Mouse (Mus musculus): ENCODE data around the gene Galnt16. TPM values are rescaled to one million over a fixed set of nuclear protein-coding genes. Genes with fewer than 3 reads are reported as not detected.
A peak's percentile ranks its signal among the peaks of the same experiment; 100 is the strongest.

The Galnt16 gene
- total RNA-seq, 2 experiments from 2014 or later: not detected

GRCm38 (mm10) chr12:80595566-80595965 lies 77.5 kb downstream of the Galnt16 start:
- peak; percentile 62 for ATAC-seq (replicated peaks; ENCODE audit: poor library complexity)

GRCm38 (mm10) chr12:80595968-80596367 lies 77.9 kb downstream of the Galnt16 start:
- ATAC-seq (replicated peaks; ENCODE audit: poor library complexity): peak; percentile 35; the same call in 1 of the 2 replicates

- ATAC-seq (replicated peaks; ENCODE audit: poor library complexity): no peak
These were observed 80.2 kb downstream of the Galnt16 start for GRCm38 (mm10) chr12:80598236-80598635.

- no peak for ATAC-seq (replicated peaks; ENCODE audit: poor library complexity)
These were observed 80.7 kb downstream of the Galnt16 start for GRCm38 (mm10) chr12:80598756-80599155.

GRCm38 (mm10) chr12:80601597-80602269 lies 83.7 kb downstream of the Galnt16 start:
- no peak for ATAC-seq (replicated peaks; ENCODE audit: poor library complexity)

- ATAC-seq (replicated peaks; ENCODE audit: poor library complexity): peak; percentile 56; the same call in 1 of the 2 replicates
These were observed 84.4 kb downstream of the Galnt16 start for GRCm38 (mm10) chr12:80602432-80602831.

GRCm38 (mm10) chr12:80603566-80603965 lies 85.5 kb downstream of the Galnt16 start:
- ATAC-seq (replicated peaks; ENCODE audit: poor library complexity): no peak

GRCm38 (mm10) chr12:80604218-80604617 lies 86.1 kb downstream of the Galnt16 start:
- ATAC-seq (replicated peaks; ENCODE audit: poor library complexity): no peak

- ATAC-seq (replicated peaks; ENCODE audit: poor library complexity): no peak
These were observed 90.5 kb downstream of the Galnt16 start for GRCm38 (mm10) chr12:80608576-80608975.

- no peak for ATAC-seq (replicated peaks; ENCODE audit: poor library complexity)
These were observed 91.9 kb downstream of the Galnt16 start for GRCm38 (mm10) chr12:80609928-80610327.

- no peak for ATAC-seq (replicated peaks; ENCODE audit: poor library complexity)
These were observed 94.2 kb downstream of the Galnt16 start for GRCm38 (mm10) chr12:80612113-80612791.

- no peak for ATAC-seq (replicated peaks; ENCODE audit: poor library complexity)
These were observed 97.5 kb downstream of the Galnt16 start for GRCm38 (mm10) chr12:80615371-80616257.

- no peak for ATAC-seq (replicated peaks; ENCODE audit: poor library complexity)
These were observed 102.4 kb downstream of the Galnt16 start for GRCm38 (mm10) chr12:80620501-80620900.

- ATAC-seq (replicated peaks; ENCODE audit: poor library complexity): no peak
These were observed 113.7 kb downstream of the Galnt16 start for GRCm38 (mm10) chr12:80631790-80632189.

GRCm38 (mm10) chr12:80642725-80643692 lies 124.9 kb downstream of the Galnt16 start:
- peak; percentile 73 for ATAC-seq (replicated peaks; ENCODE audit: poor library complexity)

- peak; percentile 88 for ATAC-seq (replicated peaks; ENCODE audit: poor library complexity)
These were observed 125.8 kb downstream of the Galnt16 start, which contains the start of the genes Slc39a9 and Erh for GRCm38 (mm10) chr12:80643693-80644505. Gene Slc39a9 (plus strand): TSS chr12:80643883. Gene Erh (minus strand): TSS chr12:80644341.

- no peak for ATAC-seq (replicated peaks; ENCODE audit: poor library complexity)
These were observed 126.4 kb downstream of the Galnt16 start for GRCm38 (mm10) chr12:80644506-80644868.

- ATAC-seq (replicated peaks; ENCODE audit: poor library complexity): no peak
These were observed 128.3 kb downstream of the Galnt16 start for GRCm38 (mm10) chr12:80646377-80646776.

GRCm38 (mm10) chr12:80653951-80654658 lies 136.0 kb downstream of the Galnt16 start:
- ATAC-seq (replicated peaks; ENCODE audit: poor library complexity): no peak

All from megakaryocyte progenitor cell, adult 5-6 weeks (primary cell).